In the genomic region with DNA sequence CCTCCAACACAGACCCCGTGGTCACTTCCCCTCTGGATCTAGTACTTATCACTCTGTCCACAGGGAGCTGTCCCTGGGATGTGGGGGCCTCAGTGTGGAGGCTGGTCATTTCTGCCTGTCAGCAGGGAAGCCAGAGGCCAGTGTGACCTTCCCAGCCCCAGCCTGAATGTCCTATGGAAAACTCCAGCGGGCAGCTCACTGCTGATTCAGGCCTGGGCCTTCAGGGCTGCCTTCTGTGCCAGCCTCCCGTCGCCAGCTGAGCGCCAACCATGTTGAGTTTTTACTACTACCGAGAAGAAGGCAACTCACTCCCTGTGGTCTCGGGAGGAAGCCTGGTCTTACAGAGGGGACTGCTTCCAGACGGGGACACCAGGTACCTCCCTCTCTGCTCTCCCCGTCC, we compare ENCODE assay signal across 11 mouse cellular contexts. TPM values are rescaled to one million over a fixed set of nuclear protein-coding genes. Genes with fewer than 3 reads are reported as not detected.
DNase-seq lines count a peak whose midpoint lies in the region; ATAC-seq and TF ChIP-seq lines count a peak whose summit lies in the region.
"Had no signal": no experiment of that assay in that cellular context is flagged by ENCODE, and none has a peak within 500 bp of the region (broad histone marks: within the 10 kb centered on the region; RNA-seq: fewer than 3 reads in every experiment).

No protein-coding gene starts in this region.

- no peak for DNase-seq in forebrain, embryonic 10.5 days (ENCODE audit: extremely low spot score, low spot score)
- peak; percentile 66 for DNase-seq in Muller cell, postnatal 12 days (ENCODE audit: inconsistent ontology term)
- peak; percentile 45 for DNase-seq in heart, postnatal 0 days (ENCODE audit: low spot score)
- DNase-seq in limb, embryonic 10.5 days (ENCODE audit: low spot score), result no peak
- no peak for DNase-seq in testis, postnatal 14 days (ENCODE audit: low spot score)
- DNase-seq in frontal cortex, postnatal 10 days (ENCODE audit: low spot score in 2 of 2), result no peak
- no peak for DNase-seq in B cell, adult 2 months
- DNase-seq: cerebellum, adult 11-12 months had no signal

- WGBS in forebrain, embryonic 10.5 days, result 73% methylated on average over 9 of the region's 9 CpGs
- WGBS in forebrain, embryonic 13.5 days, result 64% methylated on average over 9 of the region's 9 CpGs
- WGBS in heart, postnatal 0 days, result 24% methylated on average over 9 of the region's 9 CpGs
- WGBS in limb, embryonic 10.5 days, result 79% methylated on average over 9 of the region's 9 CpGs

- TF ChIP-seq CTCF in heart, postnatal 0 days (IDR thresholded peaks at IDR 0.05; ENCODE audit: low read depth), result no peak

- H3K4me1 ChIP-seq in forebrain, embryonic 10.5 days, result peaks cover 42% of the 10 kb centered on the region
- peaks cover 16% of the 10 kb centered on the region for H3K4me1 ChIP-seq in forebrain, embryonic 13.5 days
- peaks cover 14% of the 10 kb centered on the region for H3K4me1 ChIP-seq in heart, postnatal 0 days (ENCODE audit: control insufficient read depth, insufficient read depth)
- peaks cover 29% of the 10 kb centered on the region for H3K4me1 ChIP-seq in limb, embryonic 10.5 days

- no peak overlapping the region for H3K4me3 ChIP-seq in forebrain, embryonic 10.5 days
- no peak overlapping the region for H3K4me3 ChIP-seq in forebrain, embryonic 13.5 days
- H3K4me3 ChIP-seq in heart, postnatal 0 days (ENCODE audit: low read depth, low read length), result no peak overlapping the region
- H3K4me3 ChIP-seq in limb, embryonic 10.5 days, result no peak overlapping the region
- H3K4me3 ChIP-seq: myocyte had no signal

- H3K9me3 ChIP-seq in forebrain, embryonic 10.5 days, result no peaks in the 10 kb centered on the region
- no peaks in the 10 kb centered on the region for H3K9me3 ChIP-seq in forebrain, embryonic 13.5 days (replicated peaks)
- H3K9me3 ChIP-seq in heart, postnatal 0 days (replicated peaks; ENCODE audit: control insufficient read depth, low read length), result no peaks in the 10 kb centered on the region
- no peaks in the 10 kb centered on the region for H3K9me3 ChIP-seq in limb, embryonic 10.5 days (replicated peaks)

- ATAC-seq in forebrain, embryonic 13.5 days, result no peak
- peak; percentile 74 for ATAC-seq in heart, postnatal 0 days (ENCODE audit: insufficient read depth, low read depth)

- peak overlapping the region; percentile 51 for H3K27ac ChIP-seq in forebrain, embryonic 10.5 days
- H3K27ac ChIP-seq in forebrain, embryonic 13.5 days, result no peak overlapping the region
- peak overlapping the region; percentile 81 for H3K27ac ChIP-seq in heart, postnatal 0 days (ENCODE audit: low read depth)
- peak overlapping the region; percentile 12; the same call in 1 of the 2 replicates for H3K27ac ChIP-seq in limb, embryonic 10.5 days
- H3K27ac ChIP-seq: liver, embryonic 14.5 days had no signal

- H3K9ac ChIP-seq in forebrain, embryonic 13.5 days, result no peak overlapping the region
- H3K9ac ChIP-seq in heart, postnatal 0 days (replicated peaks; ENCODE audit: low read depth, low read length), result peak overlapping the region; percentile 52; the same call in 1 of the 2 replicates
- H3K9ac ChIP-seq: liver, embryonic 14.5 days had no signal

- TF ChIP-seq EP300 in heart, postnatal 0 days (IDR thresholded peaks at IDR 0.05; ENCODE audit: low read depth), result no peak

- H3K4me2 ChIP-seq in forebrain, embryonic 13.5 days, result no peak overlapping the region
- peak overlapping the region; percentile 31; the same call in 1 of the 2 replicates for H3K4me2 ChIP-seq in heart, postnatal 0 days (ENCODE audit: low read depth, low read length)

- no peaks in the 10 kb centered on the region for H3K36me3 ChIP-seq in forebrain, embryonic 10.5 days (replicated peaks)
- no peaks in the 10 kb centered on the region for H3K36me3 ChIP-seq in forebrain, embryonic 13.5 days (ENCODE audit: poor library complexity, severe bottlenecking)
- 0 out of 2 replicates have a peak, but pooled peaks cover 4% of the 10 kb centered on the region for H3K36me3 ChIP-seq in heart, postnatal 0 days (replicated peaks; ENCODE audit: control insufficient read depth, insufficient read depth, low read length)
- H3K36me3 ChIP-seq in limb, embryonic 10.5 days, result no peaks in the 10 kb centered on the region; the same call in 1 of the 2 replicates

- H3K27me3 ChIP-seq in forebrain, embryonic 10.5 days (ENCODE audit: poor library complexity, severe bottlenecking), result no peaks in the 10 kb centered on the region
- H3K27me3 ChIP-seq in forebrain, embryonic 13.5 days, result no peaks in the 10 kb centered on the region
- no peaks in the 10 kb centered on the region for H3K27me3 ChIP-seq in heart, postnatal 0 days (ENCODE audit: control insufficient read depth, insufficient read depth, low read length)
- H3K27me3 ChIP-seq in limb, embryonic 10.5 days (ENCODE audit: low read depth, poor library complexity, severe bottlenecking), result no peaks in the 10 kb centered on the region

RNA-seq across cellular contexts. Expression of gene Casp7, which starts 28.6 kb away (rescaled TPM):
- polyA plus RNA-seq in forebrain, embryonic 10.5 days (2016; fragmentation: Nextera tagmentation; extraction: Ambion mirVana), result 15.8 and 16.2 TPM in 2 replicates
- 13.7 and 18.3 TPM in 2 replicates for polyA plus RNA-seq in forebrain, embryonic 13.5 days (2015; fragmentation: Nextera tagmentation; extraction: Ambion mirVana)
- total RNA-seq in heart, postnatal 0 days (2014; rRNA removed; ENCODE audit: low replicate concordance), result 33.1 and 33.2 TPM in 2 replicates
- polyA plus RNA-seq in heart, postnatal 0 days (2015; fragmentation: Nextera tagmentation; extraction: Ambion mirVana), result 22.5 and 27.0 TPM in 2 replicates
- 19.3 and 24.5 TPM in 2 replicates for polyA plus RNA-seq in limb, embryonic 10.5 days (2016; fragmentation: Nextera tagmentation; extraction: Ambion mirVana)

RNA-seq across cellular contexts. Expression of gene Nrap, which starts 35.7 kb away (rescaled TPM):
- polyA plus RNA-seq in forebrain, embryonic 10.5 days (2016; fragmentation: Nextera tagmentation; extraction: Ambion mirVana), result 0.10 and 0.15 TPM in 2 replicates
- 0.26 and 0.30 TPM in 2 replicates for polyA plus RNA-seq in forebrain, embryonic 13.5 days (2015; fragmentation: Nextera tagmentation; extraction: Ambion mirVana)
- 163 and 207 TPM in 2 replicates for total RNA-seq in heart, postnatal 0 days (2014; rRNA removed; ENCODE audit: low replicate concordance)
- polyA plus RNA-seq in heart, postnatal 0 days (2015; fragmentation: Nextera tagmentation; extraction: Ambion mirVana), result 52.9 and 60.1 TPM in 2 replicates
- polyA plus RNA-seq in limb, embryonic 10.5 days (2016; fragmentation: Nextera tagmentation; extraction: Ambion mirVana), result 0.09 TPM in 1 of 2 replicates, not detected in the other

RNA-seq across cellular contexts. Expression of gene Plekhs1, which starts 35.9 kb away (rescaled TPM):
- polyA plus RNA-seq in forebrain, embryonic 10.5 days (2016; fragmentation: Nextera tagmentation; extraction: Ambion mirVana), result 0.11 and 0.15 TPM in 2 replicates
- polyA plus RNA-seq in forebrain, embryonic 13.5 days (2015; fragmentation: Nextera tagmentation; extraction: Ambion mirVana), result 0.06 and 0.14 TPM in 2 replicates
- 0.31 TPM in 1 of 2 replicates, not detected in the other for total RNA-seq in heart, postnatal 0 days (2014; rRNA removed; ENCODE audit: low replicate concordance)
- 0.05 and 0.07 TPM in 2 replicates for polyA plus RNA-seq in heart, postnatal 0 days (2015; fragmentation: Nextera tagmentation; extraction: Ambion mirVana)
- polyA plus RNA-seq in limb, embryonic 10.5 days (2016; fragmentation: Nextera tagmentation; extraction: Ambion mirVana), result 0.10 and 0.21 TPM in 2 replicates

Comparison
In these comparisons a context has a peak if more than half of its experiments do, and no peak if none do; other contexts are left out.
1. DNase-seq: peak in Muller cell, postnatal 12 days (single experiment) and heart, postnatal 0 days (single experiment); none in forebrain, embryonic 10.5 days (single experiment), limb, embryonic 10.5 days (single experiment), testis, postnatal 14 days (single experiment), frontal cortex, postnatal 10 days (0 of 2) and B cell, adult 2 months (0 of 2).
2. RNA of gene Nrap, which starts 35.7 kb away (polyA plus RNA-seq): 52.9 to 60.1 TPM in heart, postnatal 0 days; 0.26 to 0.30 TPM in forebrain, embryonic 13.5 days, 0.10 to 0.15 TPM in forebrain, embryonic 10.5 days and 0.09 TPM in limb, embryonic 10.5 days; every median in the first group is over 10 times any median in the second.